Mouse (Mus musculus): ENCODE measurements around the gene Tm4sf19.

DNA sequence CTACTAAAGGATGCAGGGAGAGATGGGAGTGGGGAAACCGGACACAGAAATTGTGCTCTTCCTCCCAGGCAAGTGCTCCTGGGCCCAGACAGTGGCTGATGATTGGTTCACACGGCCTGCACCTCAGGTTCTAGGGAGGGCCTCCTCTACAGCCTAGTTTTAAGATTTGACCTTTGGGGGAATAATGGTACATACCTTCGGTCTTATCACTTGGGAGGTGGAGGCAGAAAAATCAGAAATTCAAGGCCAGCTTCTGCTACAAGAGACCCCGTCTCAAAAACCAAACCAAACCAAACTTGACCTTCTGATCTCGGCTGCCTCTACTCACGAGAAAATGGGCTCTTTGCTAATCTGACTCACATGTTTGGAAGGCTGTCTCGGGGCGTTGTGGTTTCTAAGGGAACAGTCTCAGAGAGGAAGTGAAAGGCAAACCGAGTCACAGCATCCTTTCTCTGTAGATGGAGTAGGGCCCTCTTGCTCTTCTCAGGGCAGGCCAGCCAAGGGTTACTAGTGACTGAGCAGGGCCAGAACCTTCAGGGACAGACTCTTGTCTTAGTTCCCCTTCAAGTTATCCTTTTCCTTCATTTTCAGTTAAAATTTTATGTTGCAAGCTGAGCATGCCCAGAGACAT is 1.1 kb downstream of the Tm4sf19 start:
- TF ChIP-seq ZNF384 (IDR thresholded peaks at IDR 0.05; ENCODE audit: low read depth, low read length) (no peak), HCFC1 (IDR thresholded peaks at IDR 0.05; ENCODE audit: borderline replicate concordance, insufficient read depth, low read length) (no peak), MAFK (IDR thresholded peaks at IDR 0.05; ENCODE audit: insufficient read depth, low read depth, low read length) (no peak), ZC3H11A (IDR thresholded peaks at IDR 0.05; ENCODE audit: borderline replicate concordance, low read depth, low read length) (no peak)

Data from ES-E14 (cell line).